Mouse (Mus musculus) activated CD4-positive, CD25-positive, alpha-beta regulatory T cell, adult 4 months (primary cell): ENCODE measurements around the gene Phactr4. TPM values are rescaled to one million over a fixed set of nuclear protein-coding genes. Genes with fewer than 3 reads are reported as not detected.

Experiments used
- ATAC-seq: one replicate; pipeline ENCODE4 v1.8.0; 2017
- polyA plus RNA-seq, 2 experiments: library from polyadenylated mRNA; unstranded; fragments of 100-300 nt; shearing (Covaris generic); gene quantifications; one replicate each; pipeline ENCODE4 v1.2.1; 2017

The Phactr4 gene
- polyA plus RNA-seq, 2 experiments from 2014 or later, result 3.8 to 4.7 TPM

DNA sequence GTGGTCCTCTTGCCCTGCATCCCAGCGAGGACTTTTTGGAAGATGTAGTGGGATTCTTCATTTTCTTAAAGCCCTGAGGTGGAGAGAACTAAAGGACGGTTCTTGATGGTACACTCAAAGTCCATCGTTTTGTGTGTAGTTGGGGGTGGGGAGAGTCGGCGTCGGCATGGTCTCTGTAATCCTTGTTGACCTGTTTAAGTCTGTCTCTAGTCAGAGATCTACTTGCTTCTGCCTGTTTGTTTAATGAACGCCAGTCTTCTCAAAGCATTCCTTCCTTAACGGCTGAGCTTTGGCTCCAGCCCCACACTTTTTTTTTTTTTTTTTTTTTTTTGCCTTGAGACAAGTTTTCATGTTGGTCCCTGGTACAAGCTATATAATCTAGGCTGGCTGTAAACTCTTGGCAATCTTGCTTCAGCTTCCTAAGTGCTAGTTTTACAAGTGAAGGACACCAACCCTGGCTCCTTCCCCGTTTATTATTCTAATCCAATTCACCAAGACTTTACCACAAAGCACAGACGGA lies 92.4 kb downstream of the Phactr4 start:
- ATAC-seq, result no peak

DNA sequence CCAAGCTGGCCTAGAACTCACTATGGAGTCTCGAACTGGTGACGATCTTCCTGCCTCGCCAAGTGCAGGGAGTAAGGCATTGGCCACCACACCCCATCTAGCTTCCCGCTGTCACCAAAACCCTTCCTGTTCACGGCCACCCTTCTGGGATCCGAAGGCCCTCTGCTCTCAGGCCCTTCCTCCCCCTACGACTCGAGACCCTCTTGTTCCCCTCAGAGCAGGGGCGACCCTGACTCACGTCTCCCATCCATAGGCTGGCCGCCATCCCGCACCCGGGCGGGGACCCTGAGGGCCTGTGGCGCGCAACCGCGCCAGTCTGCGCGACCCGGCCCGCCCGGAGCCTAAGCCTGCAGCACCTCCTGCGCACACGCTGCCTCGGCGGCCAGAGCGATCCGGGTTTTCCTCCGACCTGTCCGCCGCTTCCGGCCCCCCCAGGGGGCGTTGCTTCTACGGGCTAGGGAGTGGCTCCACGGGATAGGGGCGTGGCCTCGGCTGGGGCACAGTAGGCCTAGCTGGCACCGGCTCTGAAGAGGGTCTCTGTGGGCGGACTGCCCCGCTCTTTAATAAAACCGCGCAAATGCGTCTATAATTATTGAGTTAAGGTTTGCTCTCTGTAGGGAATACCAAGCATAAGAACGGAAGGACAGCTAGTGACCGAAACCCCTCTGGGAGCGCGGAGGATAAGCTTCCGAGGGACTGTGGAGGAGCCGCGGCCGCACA lies 93.0 kb downstream of the Phactr4 start, which contains the start of gene Trnau1ap:
Gene Trnau1ap (minus strand): TSS at position 424 of the 720 bp plus-strand sequence.
- peak; percentile 96 for ATAC-seq

DNA sequence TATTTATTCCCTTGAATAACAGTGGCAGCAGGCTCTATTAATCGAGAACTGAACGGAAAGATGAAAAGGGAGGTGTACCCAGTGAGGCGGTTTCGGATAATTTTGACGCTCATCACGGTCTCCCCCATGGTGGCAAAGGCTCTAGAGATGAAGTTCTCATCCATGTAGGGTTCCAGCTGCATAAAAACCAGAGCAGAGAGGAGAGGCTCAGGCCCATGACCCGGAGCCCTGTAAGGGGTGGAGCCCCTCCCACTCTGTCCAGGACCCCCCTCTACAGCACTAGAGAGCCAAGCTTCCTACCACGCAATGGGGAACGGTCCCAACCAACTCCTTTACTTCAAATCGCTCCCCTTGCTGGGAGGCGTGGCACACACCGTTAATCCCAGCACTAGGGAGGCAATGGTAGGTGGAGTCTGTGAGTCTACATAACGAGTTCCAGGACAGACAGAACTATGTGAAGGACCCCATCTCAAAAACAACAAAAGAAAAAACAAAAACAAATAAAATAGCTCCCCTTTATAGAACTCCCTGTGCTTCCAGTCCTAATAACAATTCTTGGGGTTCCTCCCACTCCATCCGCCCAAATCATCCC lies 93.8 kb downstream of the Phactr4 start:
- no peak for ATAC-seq

DNA sequence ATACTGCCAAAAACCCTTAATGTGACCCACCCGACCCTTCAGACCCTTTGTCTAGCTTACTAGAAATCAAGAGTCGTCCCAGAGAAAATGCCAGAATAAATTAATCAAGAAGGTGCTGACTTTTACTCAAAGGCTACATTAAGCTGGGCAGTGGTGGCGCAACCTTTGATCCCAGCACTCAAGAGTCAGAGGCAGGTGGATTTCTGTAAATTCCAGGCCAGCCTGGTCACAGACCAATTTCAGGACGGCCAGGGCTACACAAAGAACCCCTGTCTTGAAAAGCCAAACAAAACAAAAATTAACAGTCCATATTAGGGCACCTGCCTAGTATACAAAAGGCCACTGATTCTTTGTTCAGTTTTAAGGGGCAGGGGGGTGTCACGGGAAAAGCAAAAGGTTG lies 95.8 kb downstream of the Phactr4 start:
- no peak for ATAC-seq

DNA sequence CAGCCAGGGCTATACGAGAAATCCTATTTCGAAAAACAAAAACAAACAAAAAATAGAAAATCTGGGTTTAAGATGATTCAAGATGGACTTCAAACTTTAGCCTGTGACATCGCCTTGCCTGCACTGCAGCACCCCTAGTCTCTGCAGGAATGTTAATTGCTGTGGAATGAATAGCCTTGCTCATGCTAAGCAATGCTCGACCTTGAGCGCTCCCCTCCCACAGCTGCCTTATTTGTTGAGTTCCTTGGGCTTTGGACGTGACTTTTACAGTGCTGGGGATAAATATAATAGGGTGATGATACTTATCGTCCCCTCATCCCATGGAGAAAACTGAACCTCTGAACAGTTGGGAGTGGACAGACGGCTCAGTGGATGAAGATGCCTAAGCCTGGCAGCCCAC lies 106.6 kb downstream of the Phactr4 start:
- no peak for ATAC-seq

DNA sequence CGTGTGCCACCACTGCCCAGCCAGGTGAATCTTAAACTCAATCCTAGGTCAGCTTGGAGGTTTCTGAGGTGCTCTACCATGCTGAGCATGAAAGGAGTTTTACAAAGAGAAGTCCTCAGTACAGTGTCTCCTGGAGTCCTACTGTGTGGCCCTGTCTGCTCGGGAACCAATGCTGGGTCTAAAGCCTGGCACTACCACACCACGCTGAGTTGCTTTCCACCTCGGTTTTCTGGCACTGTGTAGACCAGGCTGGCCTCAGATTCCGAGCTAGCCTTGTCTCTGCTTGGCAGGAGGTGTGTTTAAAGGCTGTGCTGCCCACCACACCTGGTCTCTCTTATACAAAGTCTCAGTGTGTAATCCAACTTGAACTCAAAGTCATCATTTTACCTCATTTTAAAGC lies 109.7 kb downstream of the Phactr4 start:
- ATAC-seq, result no peak

DNA sequence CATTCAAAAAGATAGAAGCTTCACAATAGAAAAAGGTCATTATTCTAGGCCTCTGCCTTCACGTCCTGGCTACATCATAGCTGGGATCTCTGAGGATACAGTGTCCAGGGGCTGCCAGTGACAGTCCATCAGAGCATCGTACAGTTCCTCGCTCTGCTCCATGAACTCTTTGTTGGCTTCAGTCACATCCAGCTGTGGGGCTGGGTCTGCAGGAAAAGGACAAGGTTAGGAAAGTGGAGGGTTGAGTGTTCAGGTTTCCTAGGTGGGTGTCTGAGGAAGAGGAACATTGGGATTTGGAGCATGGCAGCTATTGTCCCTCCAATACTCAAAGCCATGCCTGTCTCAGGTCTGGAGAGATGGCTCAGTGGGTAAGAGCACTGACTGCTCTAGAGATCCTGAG lies 110.5 kb downstream of the Phactr4 start:
- no peak for ATAC-seq

DNA sequence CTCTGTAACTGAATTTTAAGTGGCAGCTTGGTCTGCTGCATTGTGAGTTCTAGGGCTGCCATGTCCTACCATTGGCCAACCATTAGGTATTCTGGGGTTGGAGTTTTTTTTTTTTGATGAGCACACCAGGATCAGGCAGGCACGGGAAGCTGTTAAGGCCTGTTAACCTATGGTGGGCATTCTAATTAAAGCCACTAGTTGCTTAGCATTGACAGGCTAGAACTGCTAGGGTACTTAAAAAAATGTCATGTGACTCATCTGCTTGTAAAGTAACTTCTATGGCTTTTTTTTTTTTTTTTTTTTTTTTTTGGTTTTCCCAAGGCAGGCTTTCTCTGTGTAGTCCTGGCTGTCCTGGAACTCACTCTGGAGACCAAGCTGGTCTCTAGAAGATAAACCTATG lies 111.1 kb downstream of the Phactr4 start:
- no peak for ATAC-seq

DNA sequence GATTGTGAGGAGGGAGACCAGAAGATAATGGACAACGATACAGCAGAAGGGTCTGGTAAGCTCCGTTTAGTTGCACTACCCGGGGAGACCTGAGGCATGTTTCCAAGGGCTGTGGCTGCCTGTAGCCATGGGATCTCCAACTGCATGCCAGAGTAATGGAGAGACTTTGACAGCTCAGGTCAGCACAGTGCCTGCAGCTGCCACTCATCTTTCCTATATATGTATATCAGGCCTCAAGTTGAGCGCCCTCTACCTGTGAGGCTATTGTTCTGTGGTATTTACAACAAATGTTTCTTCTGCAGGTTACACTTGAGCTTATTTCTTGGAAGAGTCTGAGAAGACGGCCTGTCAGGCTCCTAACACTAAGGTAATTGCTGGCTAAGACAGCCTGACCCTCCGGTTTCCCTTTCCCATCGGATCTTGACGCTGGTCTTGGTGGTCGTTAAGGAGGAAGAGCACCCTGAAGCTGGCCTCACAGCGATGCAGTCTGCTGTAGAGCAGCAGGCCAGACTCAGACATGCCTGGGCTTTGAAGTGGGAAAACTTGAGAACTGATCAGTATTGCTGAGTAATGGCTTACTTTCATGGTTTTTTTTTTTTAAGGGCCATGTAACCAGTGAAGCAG lies 112.3 kb downstream of the Phactr4 start:
- ATAC-seq, result peak; percentile 42

DNA sequence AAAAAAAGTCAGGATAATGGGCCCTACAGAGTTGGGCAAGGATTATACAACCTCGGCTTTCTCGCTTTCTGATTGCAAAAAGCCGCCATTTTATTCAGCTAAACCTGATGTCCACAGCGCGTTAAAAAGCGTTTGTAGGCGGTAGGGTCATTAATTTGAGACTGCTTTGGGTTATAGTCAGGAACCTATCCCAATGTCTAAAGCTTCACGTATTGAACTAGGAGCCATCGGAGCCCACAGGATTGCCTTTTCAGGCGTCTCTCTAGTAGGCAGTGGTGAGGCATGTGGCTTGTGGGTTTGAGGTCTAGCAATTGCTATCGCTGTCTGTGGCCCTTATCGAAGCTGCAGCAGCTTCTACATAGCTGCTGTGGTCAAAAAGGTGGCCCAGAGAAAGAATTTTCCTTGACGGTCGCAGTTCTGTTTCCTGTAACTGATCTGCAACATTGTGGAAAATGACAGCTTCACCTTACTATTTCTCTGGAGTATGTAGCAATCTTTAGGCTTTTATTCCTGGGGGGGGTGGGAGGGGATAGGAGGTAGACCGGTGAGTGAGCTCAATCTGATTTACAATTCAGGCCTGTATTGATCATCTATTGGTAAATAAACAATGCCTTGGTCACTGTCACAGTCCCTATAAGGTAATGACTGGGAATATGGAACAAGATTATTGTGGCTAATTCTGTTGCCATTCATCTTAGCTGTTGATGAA lies 113.0 kb downstream of the Phactr4 start:
- peak; percentile 38 for ATAC-seq

DNA sequence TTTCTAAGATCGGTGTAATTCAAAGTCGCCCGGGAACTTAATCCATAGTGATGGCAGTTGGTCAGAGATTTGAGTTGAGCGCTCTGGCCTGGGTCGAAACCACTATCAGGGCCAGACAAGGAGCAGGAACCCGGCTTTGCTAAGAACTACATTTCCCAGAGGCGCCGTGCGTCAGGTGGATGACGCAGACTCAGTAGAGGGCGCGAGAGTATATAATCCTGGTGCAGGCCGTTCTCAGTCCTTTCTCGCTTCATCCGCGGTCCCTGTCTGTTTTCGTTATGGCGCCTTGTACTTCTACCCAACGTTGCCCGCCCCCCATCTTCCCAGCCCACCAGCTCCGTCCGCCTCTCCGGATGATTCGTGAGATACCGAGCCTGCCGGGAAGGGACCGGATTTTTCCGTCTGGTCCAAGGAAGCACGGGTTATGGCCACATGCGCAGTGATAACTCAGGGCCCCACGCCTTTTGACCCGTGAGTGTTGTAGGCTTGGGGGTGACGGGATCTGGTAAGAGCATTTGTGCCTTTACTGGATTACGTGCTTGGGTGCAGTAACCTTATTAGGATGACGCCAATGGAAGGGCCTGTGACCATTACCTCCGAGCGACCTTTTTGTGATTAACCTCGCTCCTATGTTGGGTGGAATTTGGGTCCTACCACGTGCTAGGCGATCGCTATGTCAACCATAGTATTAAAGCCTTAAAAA lies 113.7 kb downstream of the Phactr4 start:
- peak; percentile 90 for ATAC-seq

DNA sequence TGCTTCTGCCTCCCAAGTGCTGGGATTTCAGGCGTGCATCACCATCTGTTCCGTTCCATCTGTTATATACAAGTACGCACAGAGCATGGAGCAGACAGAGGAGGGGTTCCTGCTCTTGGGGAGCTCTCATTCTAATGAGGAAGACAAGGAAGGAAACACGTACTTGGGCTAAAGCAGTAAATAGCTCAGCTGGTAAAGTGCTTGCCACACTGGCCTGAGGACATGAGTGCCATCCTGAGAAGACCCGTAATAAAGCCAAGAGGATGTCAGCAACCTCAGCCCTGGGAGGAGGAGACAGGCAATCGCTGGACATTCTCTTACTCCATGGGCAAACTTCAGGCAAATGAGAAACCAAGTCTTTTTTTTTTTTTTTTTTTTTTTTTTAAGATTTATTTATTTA lies 116.3 kb downstream of the Phactr4 start:
- ATAC-seq, result no peak

Other genes starting within 250 kb of the Phactr4 start
- 100 to 1,000 TPM in 1 of 2 experiments, 10 to 100 TPM in 1; 91.1 to 128 TPM for gene Ythdf2, start 210.2 kb downstream of the Phactr4 start, polyA plus RNA-seq
- 10 to 100 TPM; 13.8 to 13.9 TPM for gene Gmeb1, start 160.9 kb downstream of the Phactr4 start, polyA plus RNA-seq
- gene Taf12, start 148.1 kb downstream of the Phactr4 start, polyA plus RNA-seq, result 10 to 100 TPM; 74.6 to 89.5 TPM
- not detected for gene Rab42, start 119.1 kb downstream of the Phactr4 start, polyA plus RNA-seq
- gene Trnau1ap, start 93.0 kb downstream of the Phactr4 start, polyA plus RNA-seq, result 10 to 100 TPM; 36.0 to 41.5 TPM
- 10 to 100 TPM in 1 of 2 experiments, 1 to 10 TPM in 1; 9.5 to 25.2 TPM for gene Rcc1, start 68.9 kb downstream of the Phactr4 start, polyA plus RNA-seq
- gene Med18, start 41.4 kb upstream of the Phactr4 start, polyA plus RNA-seq, result 10 to 100 TPM; 27.4 to 30.8 TPM
- gene Sesn2, start 88.0 kb upstream of the Phactr4 start, polyA plus RNA-seq, result 1 to 10 TPM; 1.7 to 5.4 TPM
- 100 to 1,000 TPM; 222 to 226 TPM for gene Atpif1, start 111.2 kb upstream of the Phactr4 start, polyA plus RNA-seq
- 100 to 1,000 TPM; 293 to 317 TPM for gene Dnajc8, start 113.1 kb upstream of the Phactr4 start, polyA plus RNA-seq
- under 1 TPM; 0.62 to 0.90 TPM for gene Ptafr, start 141.6 kb upstream of the Phactr4 start, polyA plus RNA-seq
- gene Eya3, start 216.5 kb upstream of the Phactr4 start, polyA plus RNA-seq, result 10 to 100 TPM; 23.2 to 23.8 TPM